Mouse (Mus musculus) CH12.LX (cell line): ENCODE measurements around the gene Vtn.

Source experiments
- CHD2 ChIP-seq: IDR thresholded peaks from 2 replicates; pipeline ENCODE4 v1.6.1; 2011; ENCODE audit warnings: low read length, improper control_type of control experiment
- CTCF ChIP-seq, 2 experiments: IDR thresholded peaks in 1 of 2; conservative IDR thresholded peaks in 1 of 2; 2 replicates each; pipeline ENCODE4 v1.5.1; 2011 to 2012; ENCODE audit warnings: low read depth in 2 of 2, low read length in 2 of 2, improper control_type of control experiment in 1 of 2, inconsistent platforms in 1 of 2, mild to moderate bottlenecking in 1 of 2, moderate library complexity in 1 of 2
- E2F4 ChIP-seq: IDR thresholded peaks from 2 replicates; pipeline ENCODE4 v1.6.1; 2011; ENCODE audit warnings: low read depth, low read length, improper control_type of control experiment; ENCODE audit not compliant: insufficient replicate concordance
- EP300 ChIP-seq: IDR thresholded peaks from 2 replicates; pipeline ENCODE4 v1.6.1; 2011; ENCODE audit warnings: low read length, improper control_type of control experiment
- MAX ChIP-seq: IDR thresholded peaks from 2 replicates; pipeline ENCODE4 v1.6.1; 2011; ENCODE audit warnings: low read length, improper control_type of control experiment
- NRF1 ChIP-seq: IDR thresholded peaks from 2 replicates; pipeline ENCODE4 v1.6.1; 2014; ENCODE audit warnings: low read depth, mild to moderate bottlenecking, inconsistent platforms, low read length, improper control_type of control experiment, moderate library complexity

- no peak for TF ChIP-seq MAX
- TF ChIP-seq NRF1 = 0 out of 2 replicates have a peak, but pooled peaks have one; percentile 19
- peak; percentile 89 to 92 for TF ChIP-seq CTCF (conservative IDR thresholded peaks at IDR 0.05 in 1 of 2, IDR thresholded peaks at IDR 0.05 in 1 of 2; ENCODE audit: low read depth in 2 of 2, low read length in 2 of 2)
- TF ChIP-seq EP300 = no peak
- TF ChIP-seq E2F4 = no peak
- no peak for TF ChIP-seq CHD2
Measured at GRCm38 (mm10) chr11:78455308-78455707, 43.6 kb upstream of the Vtn start.
